Mouse (Mus musculus): ENCODE measurements at regions not wholly inside any gene's neighbourhood (a gene's known extent, or its start where the extent isn't known, plus 50 kb on each side); places are given as distances from the start of the nearest gene placed in this dataset.
"Not testable (repeated sequence)": the region's sequence is repeated elsewhere in the genome, so short reads cannot be mapped to it uniquely, and the experiment has no call there.

DNA sequence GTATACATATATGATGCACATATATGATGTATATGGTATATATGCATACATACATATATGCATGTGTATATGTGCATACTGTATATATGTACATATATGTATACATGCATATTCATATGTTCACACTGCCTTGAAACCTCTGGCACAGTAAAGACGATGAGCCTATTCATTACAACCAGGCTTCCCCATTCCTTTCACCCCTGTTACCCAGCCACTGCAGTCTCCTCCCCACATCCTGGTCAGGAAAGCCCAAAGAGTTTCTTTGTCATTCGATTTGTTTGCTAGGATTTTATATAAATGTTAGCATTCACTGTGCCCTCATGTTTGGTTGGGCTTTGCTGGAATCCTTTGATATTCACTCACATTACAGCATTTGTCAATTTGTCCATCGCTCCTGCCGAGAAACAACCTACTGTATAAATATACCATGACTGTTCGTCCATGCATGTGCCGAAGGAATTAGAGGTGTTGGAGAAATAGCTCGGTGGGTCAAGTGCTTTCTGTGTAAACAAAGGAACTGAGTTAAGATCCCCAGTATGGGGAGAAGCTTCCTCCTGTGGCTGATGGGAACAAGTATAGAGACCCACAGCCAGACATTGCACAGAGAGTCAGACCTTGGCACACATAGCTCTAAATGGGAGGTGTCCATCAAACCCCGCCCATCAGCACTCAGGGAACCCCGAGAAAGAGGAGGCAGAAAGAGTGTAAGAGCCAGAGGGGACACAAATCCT lies 81.0 kb upstream of the Dars start:
- 70% methylated on average over 9 of the region's 9 CpGs for WGBS
- Histone ChIP-seq H3K27me3 (ENCODE audit: insufficient read depth, poor library complexity, severe bottlenecking) (no peaks in the 10 kb centered on the region), H3K4me1 (no peaks in the 10 kb centered on the region), H3K9me3 (no peaks in the 10 kb centered on the region), H3K36me3 (no peaks in the 10 kb centered on the region), H3K27ac (no peak overlapping the region), H3K4me3 (no peak overlapping the region)
- DNase-seq (ENCODE audit: low spot score): no peak

DNA sequence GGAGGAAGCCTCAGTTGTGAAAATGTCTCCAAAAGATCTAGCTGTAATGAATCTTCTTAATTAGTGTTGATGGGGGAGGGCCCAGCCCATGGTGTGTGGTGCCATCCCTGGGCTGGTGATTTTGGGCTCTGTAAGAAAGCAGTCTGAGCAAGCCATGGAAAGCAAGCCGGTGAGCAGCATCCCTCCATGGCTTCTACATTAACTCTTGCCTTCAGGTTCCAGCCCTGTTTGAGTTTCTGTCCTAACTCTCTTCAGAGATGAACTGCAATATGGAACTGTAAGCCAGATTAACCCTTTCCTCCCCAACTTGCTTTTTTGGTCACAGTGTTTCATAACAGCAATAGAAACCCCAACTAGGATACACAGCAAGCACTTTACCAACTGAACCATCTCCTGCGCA lies 75.1 kb upstream of the Dars start:
- H3K36me3 ChIP-seq: no peaks in the 10 kb centered on the region
- H3K4me1 ChIP-seq: no peaks in the 10 kb centered on the region
- no peaks in the 10 kb centered on the region for H3K27me3 ChIP-seq (ENCODE audit: insufficient read depth, poor library complexity, severe bottlenecking)
- H3K27ac ChIP-seq: no peak overlapping the region
- H3K4me3 ChIP-seq: no peak overlapping the region
- WGBS: 91% methylated on average over 2 of the region's 2 CpGs
- H3K9me3 ChIP-seq: no peaks in the 10 kb centered on the region
- no peak for DNase-seq (ENCODE audit: low spot score)

DNA sequence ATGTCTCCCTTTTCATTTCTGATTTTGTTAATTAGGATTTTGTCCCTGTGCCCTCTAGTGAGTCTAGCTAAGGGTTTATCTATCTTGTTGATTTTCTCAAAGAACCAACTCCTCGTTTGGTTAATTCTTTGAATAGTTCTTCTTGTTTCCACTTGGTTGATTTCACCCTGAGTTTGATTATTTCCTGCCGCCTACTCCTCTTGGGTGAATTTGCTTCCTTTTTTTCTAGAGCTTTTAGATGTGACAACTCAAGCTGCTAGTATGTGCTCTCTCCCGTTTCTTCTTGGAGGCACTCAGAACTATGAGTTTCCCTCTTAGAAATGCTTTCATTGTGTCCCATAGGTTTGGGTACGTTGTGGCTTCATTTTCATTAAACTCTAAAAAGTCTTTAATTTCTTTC lies 70.0 kb upstream of the Dars start:
- not testable (repeated sequence) for H3K27ac ChIP-seq; H3K4me3 ChIP-seq; H3K27me3 ChIP-seq (ENCODE audit: insufficient read depth, poor library complexity, severe bottlenecking); DNase-seq (ENCODE audit: low spot score); H3K9me3 ChIP-seq; H3K36me3 ChIP-seq; H3K4me1 ChIP-seq
- 74% methylated on average over 4 of the region's 4 CpGs for WGBS

DNA sequence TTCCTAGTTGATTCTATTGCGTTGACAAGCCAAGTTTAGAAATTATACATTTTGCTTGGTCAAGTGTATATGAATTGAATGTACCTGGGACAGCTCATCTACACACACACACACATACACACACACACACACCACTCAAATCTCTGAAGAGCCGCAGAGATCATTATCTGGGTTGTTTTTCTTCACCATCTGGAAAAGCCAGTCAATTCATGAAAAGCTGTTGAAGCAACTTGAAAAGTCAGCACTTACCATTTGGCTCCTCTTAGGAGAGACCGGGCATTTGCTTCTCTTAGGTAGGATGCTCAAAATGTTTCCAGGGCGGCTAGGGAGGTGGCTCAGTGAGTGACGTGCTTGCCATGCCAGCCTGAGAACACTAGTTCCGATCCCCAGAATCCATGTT lies 61.2 kb upstream of the Dars start:
- Histone ChIP-seq H3K4me3 (no peak overlapping the region), H3K9me3 (no peaks in the 10 kb centered on the region), H3K27me3 (ENCODE audit: insufficient read depth, poor library complexity, severe bottlenecking) (no peaks in the 10 kb centered on the region), H3K36me3 (no peaks in the 10 kb centered on the region), H3K27ac (no peak overlapping the region), H3K4me1 (no peaks in the 10 kb centered on the region)
- no peak for DNase-seq (ENCODE audit: low spot score)
- 71% methylated on average over 6 of the region's 6 CpGs for WGBS

DNA sequence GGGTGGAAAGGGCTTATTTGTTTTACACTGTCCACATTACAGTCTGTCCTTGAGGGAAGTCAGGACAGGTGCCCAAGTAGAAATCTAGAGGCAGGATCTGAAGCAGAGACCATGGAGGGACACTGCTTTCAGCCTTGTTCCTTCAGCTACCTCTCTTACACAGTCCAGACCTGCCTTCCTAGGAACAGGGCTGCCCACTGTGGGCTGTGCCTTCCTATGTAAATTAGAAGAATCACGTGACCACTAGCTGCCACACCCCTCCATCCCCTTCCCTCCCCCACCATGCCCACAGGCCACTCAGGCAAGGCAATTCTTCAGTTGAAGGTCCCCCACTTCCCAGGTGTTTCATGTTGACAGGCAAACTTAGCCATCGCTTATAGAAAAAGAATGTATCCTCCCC lies 60.5 kb upstream of the Dars start:
- WGBS: 74% methylated on average over 2 of the region's 2 CpGs
- no peak for DNase-seq (ENCODE audit: low spot score)
- Histone ChIP-seq H3K27me3 (ENCODE audit: insufficient read depth, poor library complexity, severe bottlenecking) (no peaks in the 10 kb centered on the region), H3K9me3 (no peaks in the 10 kb centered on the region), H3K4me1 (peaks cover 3% of the 10 kb centered on the region; the same call in 1 of the 2 replicates), H3K36me3 (no peaks in the 10 kb centered on the region), H3K4me3 (no peak overlapping the region), H3K27ac (no peak overlapping the region)

DNA sequence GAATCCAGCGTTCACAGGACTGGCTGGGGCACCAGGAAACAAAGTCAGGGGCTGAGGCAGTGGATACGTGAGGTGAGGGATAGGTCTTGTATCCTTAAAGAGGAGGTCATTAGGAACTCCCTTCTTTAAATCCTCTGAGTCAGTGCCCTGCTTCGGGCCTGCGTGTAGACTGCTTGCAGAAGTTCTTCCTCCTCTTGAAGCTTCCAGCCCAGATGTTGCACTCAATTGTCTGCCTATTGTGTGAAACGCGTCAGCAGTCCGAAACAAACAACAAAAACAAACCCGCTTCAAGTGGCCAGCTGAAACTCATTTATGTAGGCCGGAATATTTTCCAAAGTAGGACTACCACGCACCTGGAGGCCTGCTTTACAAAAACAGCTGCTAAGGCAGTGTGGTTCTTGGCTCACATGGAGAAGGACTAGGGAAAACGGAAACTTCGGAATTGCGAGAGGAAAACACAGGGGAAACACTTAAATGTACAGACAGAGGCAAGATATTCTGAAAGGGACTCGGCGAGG lies 55.6 kb upstream of the Dars start:
- no peak overlapping the region for H3K27ac ChIP-seq
- H3K4me1 ChIP-seq: peaks cover 13% of the 10 kb centered on the region
- no peaks in the 10 kb centered on the region for H3K36me3 ChIP-seq
- H3K9me3 ChIP-seq: no peaks in the 10 kb centered on the region
- H3K4me3 ChIP-seq: peak overlapping the region; percentile 53
- DNase-seq (ENCODE audit: low spot score): no peak
- 26% methylated on average over 15 of the region's 15 CpGs for WGBS
- H3K27me3 ChIP-seq (ENCODE audit: insufficient read depth, poor library complexity, severe bottlenecking): no peaks in the 10 kb centered on the region

DNA sequence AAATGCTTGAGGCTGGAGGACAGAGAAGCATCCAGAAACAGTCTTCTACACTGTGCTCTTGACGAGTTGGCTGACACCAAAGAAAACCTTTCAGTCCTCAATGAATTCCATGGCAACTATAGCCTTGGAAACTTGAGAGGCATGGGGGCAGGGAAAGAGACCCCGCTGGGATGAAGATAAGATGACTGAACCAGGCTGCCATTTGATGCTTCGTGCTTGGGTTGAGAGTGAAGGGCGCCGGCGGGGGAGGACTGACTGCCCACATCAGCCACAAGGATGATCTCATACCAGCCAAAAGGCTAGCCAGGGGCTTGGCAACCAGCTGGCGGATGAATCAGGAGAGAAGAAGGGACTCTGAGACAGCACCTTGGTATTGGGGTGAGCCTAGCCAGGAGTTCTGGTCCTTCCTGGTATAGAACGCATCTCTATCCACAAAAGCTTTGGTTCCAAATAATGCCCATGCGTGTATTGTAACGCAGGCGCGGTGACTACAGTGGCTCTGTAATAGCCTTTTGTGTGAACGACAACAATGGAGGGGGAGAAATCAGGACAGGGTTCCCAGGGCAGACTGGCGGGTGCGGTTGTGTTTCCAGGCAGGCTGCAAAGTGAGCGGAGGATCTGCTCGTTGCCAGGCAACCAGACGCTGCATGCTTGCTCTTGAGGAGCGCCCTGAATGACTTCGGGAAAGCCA lies 55.0 kb upstream of the Dars start:
- 2% methylated on average over 20 of the region's 20 CpGs for WGBS
- H3K4me3 ChIP-seq: peak overlapping the region; percentile 53
- H3K27me3 ChIP-seq (ENCODE audit: insufficient read depth, poor library complexity, severe bottlenecking): no peaks in the 10 kb centered on the region
- H3K36me3 ChIP-seq: no peaks in the 10 kb centered on the region
- DNase-seq (ENCODE audit: low spot score): peak; percentile 90
- H3K9me3 ChIP-seq: no peaks in the 10 kb centered on the region
- peaks cover 13% of the 10 kb centered on the region for H3K4me1 ChIP-seq
- H3K27ac ChIP-seq: no peak overlapping the region

DNA sequence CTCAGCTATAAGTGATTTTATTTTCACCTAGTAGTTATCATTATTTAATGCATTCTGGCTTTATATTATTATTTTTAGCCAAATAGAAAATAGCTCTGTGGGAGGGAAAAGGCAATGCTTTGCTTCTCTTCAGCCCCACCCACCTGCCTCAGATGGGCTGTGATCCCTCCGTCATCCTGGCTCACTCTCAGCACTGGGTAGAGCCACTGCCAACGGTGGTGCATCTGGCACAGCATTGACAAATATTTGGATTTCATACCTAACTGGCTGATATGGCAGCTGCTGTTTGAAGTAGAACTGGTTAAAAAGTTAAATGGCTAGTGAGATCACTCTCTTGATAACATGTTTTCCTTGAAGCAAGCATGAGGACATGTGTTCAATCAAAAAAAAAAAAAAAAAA lies 53.6 kb upstream of the Dars start:
- Histone ChIP-seq H3K27me3 (ENCODE audit: insufficient read depth, poor library complexity, severe bottlenecking) (no peaks in the 10 kb centered on the region), H3K4me1 (peaks cover 13% of the 10 kb centered on the region), H3K36me3 (no peaks in the 10 kb centered on the region), H3K27ac (no peak overlapping the region), H3K9me3 (no peaks in the 10 kb centered on the region), H3K4me3 (no peak overlapping the region)
- WGBS: 76% methylated on average over 2 of the region's 2 CpGs
- no peak for DNase-seq (ENCODE audit: low spot score)

DNA sequence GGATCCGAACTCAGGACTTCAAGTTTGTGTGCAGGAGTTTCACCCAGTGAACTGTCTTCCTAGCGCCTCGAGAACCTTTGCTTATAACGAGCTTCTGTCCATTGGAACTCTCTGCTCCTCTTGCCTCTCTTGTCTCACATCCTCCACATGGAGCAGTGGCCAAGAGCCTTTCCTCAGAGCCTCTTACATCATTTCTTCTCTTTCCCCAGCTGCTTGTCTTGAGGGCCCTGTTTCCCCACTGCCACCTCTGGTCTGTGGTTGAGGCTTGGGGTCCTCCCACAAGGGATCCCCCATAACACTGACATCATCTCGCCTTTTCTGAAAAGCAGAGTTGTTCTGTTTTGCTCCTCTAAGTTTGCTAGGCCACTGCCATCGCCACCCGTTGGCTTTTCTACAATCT lies 51.9 kb upstream of the Dars start:
- Histone ChIP-seq H3K27ac (no peak overlapping the region), H3K9me3 (no peaks in the 10 kb centered on the region), H3K4me3 (no peak overlapping the region), H3K27me3 (ENCODE audit: insufficient read depth, poor library complexity, severe bottlenecking) (no peaks in the 10 kb centered on the region), H3K4me1 (peaks cover 13% of the 10 kb centered on the region), H3K36me3 (no peaks in the 10 kb centered on the region)
- WGBS: 84% methylated on average over 7 of the region's 7 CpGs
- no peak for DNase-seq (ENCODE audit: low spot score)

Measured in heart, embryonic 10.5 days (tissue).